Mouse (Mus musculus) testis, adult 2 months (tissue): ENCODE data around the gene Irs1. TPM values are rescaled to one million over a fixed set of nuclear protein-coding genes. Genes with fewer than 3 reads are reported as not detected.
A peak's percentile ranks its signal among the peaks of the same experiment; 100 is the strongest.

ENCODE experiments used
- H3K27ac ChIP-seq: fragments of 200-500 bp; 2 replicates; pipeline ENCODE4 v1.5.1; 2012; ENCODE audit warnings: low read depth, low read length; ENCODE audit not compliant: control insufficient read depth, insufficient read depth
- H3K27me3 ChIP-seq: fragments of 200-500 bp; 2 replicates; pipeline ENCODE4 v1.6.1; 2012; ENCODE audit warnings: mild to moderate bottlenecking, low read length, moderate library complexity; ENCODE audit not compliant: control insufficient read depth, insufficient read depth
- H3K36me3 ChIP-seq: fragments of 200-500 bp; 2 replicates; pipeline ENCODE4 v1.6.1; 2012; ENCODE audit warnings: mild to moderate bottlenecking, low read length; ENCODE audit not compliant: control insufficient read depth, insufficient read depth
- H3K4me1 ChIP-seq: fragments of 200-500 bp; 2 replicates; pipeline ENCODE4 v1.6.1; 2012; ENCODE audit warnings: low read length; ENCODE audit not compliant: control insufficient read depth, insufficient read depth
- H3K4me3 ChIP-seq: fragments of 200-500 bp; 2 replicates; pipeline ENCODE4 v1.5.1; 2012; ENCODE audit warnings: low read depth, mild to moderate bottlenecking, low read length, moderate library complexity, mixed read lengths; ENCODE audit not compliant: control insufficient read depth
- CTCF ChIP-seq: fragments of 200-500 bp; IDR thresholded peaks from 2 replicates; pipeline ENCODE4 v1.5.1; 2012; ENCODE audit warnings: low read depth, mild to moderate bottlenecking, inconsistent platforms, low read length, moderate library complexity; ENCODE audit not compliant: control insufficient read depth, insufficient read depth, insufficient replicate concordance
- POLR2A ChIP-seq: fragments of 200-500 bp; IDR thresholded peaks from 2 replicates; pipeline ENCODE4 v1.6.1; 2012; ENCODE audit warnings: low read depth, mild to moderate bottlenecking, inconsistent platforms, low read length, moderate library complexity; ENCODE audit not compliant: control insufficient read depth
- polyA plus RNA-seq: library from polyadenylated mRNA; depleted of rRNA; stranded (reverse); fragments of >200 nt; gene quantifications from 2 replicates; pipeline ENCODE4 v1.2.3, GENCODE M21; 2012; rRNA removed

Irs1 gene
- polyA plus RNA-seq, result 0.41 and 0.46 TPM in 2 replicates

DNA sequence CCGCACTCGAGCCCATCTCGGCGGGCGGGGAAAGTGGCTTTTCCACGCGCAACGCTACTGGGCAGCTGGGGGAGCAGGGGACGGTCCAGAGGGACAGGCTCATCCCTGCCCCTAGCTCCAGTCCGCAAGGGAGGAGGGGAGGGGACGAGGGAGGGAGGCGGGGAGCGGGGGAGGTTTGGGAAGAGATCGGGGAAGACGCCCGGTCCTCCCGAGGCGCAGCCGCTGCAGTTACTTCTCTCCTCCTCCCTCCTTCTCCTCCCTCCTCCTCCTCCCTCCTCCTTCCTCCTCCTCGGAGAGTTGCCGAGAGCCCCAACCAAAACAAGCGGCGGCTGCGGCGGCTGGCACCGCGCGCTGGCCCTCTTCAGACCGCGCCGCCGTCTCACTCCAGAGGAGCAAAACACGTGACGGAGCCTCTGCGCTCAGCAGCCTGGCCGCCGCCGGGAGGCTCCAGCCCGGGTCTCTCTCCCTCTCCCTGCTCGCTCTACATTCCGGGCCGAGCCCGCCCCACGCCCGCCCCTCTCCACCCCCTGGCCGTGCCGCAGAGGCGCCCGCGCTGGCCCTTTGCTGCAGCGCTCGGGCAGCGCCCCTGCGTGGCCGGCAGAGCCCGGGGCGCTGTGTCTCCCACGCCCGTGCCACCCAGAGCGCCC is at the start of gene Irs1:
Gene Irs1 (minus strand): TSS at position 266 of the 647 bp plus-strand sequence.
- TF ChIP-seq CTCF (no peak), POLR2A (no peak)
- Histone ChIP-seq H3K27ac (peak within 1 kb of the TSS; percentile 32; the same call in 1 of the 2 replicates), H3K4me3 (peak within 1 kb of the TSS; percentile 35), H3K27me3 (no peaks in the 10 kb centered on the region), H3K36me3 (no peaks in the 10 kb centered on the region), H3K4me1 (peaks cover 20% of the 10 kb centered on the region)

- no peak overlapping the region for H3K27ac ChIP-seq
- H3K4me1 ChIP-seq, result no peaks in the 10 kb centered on the region
- H3K36me3 ChIP-seq, result no peaks in the 10 kb centered on the region
- TF ChIP-seq CTCF (no peak), POLR2A (no peak)
- no peaks in the 10 kb centered on the region for H3K27me3 ChIP-seq
- no peak overlapping the region for H3K4me3 ChIP-seq
These were observed 43.3 kb upstream of the Irs1 start for GRCm38 (mm10) chr1:82334506-82334905.

GRCm38 (mm10) chr1:82329954-82330247 is 38.7 kb upstream of the Irs1 start:
- Histone ChIP-seq H3K27ac (no peak overlapping the region), H3K27me3 (no peaks in the 10 kb centered on the region), H3K4me1 (no peaks in the 10 kb centered on the region), H3K36me3 (no peaks in the 10 kb centered on the region), H3K4me3 (no peak overlapping the region)
- no peak for TF ChIP-seq CTCF
- no peak for TF ChIP-seq POLR2A

GRCm38 (mm10) chr1:82329237-82329953 is 38.2 kb upstream of the Irs1 start:
- H3K36me3 ChIP-seq, result no peaks in the 10 kb centered on the region
- H3K4me3 ChIP-seq, result no peak overlapping the region
- no peaks in the 10 kb centered on the region for H3K4me1 ChIP-seq
- no peaks in the 10 kb centered on the region for H3K27me3 ChIP-seq
- no peak overlapping the region for H3K27ac ChIP-seq
- TF ChIP-seq POLR2A, result no peak
- no peak for TF ChIP-seq CTCF

- H3K4me1 ChIP-seq, result no peaks in the 10 kb centered on the region
- TF ChIP-seq CTCF, result no peak
- no peak for TF ChIP-seq POLR2A
- H3K27ac ChIP-seq, result no peak overlapping the region
- H3K27me3 ChIP-seq, result no peaks in the 10 kb centered on the region
- H3K36me3 ChIP-seq, result no peaks in the 10 kb centered on the region
- H3K4me3 ChIP-seq, result no peak overlapping the region
These were observed 37.0 kb upstream of the Irs1 start for GRCm38 (mm10) chr1:82328033-82328775.

- H3K27ac ChIP-seq, result no peak overlapping the region
- H3K27me3 ChIP-seq, result no peaks in the 10 kb centered on the region
- H3K36me3 ChIP-seq, result no peaks in the 10 kb centered on the region
- H3K4me1 ChIP-seq, result no peaks in the 10 kb centered on the region
- TF ChIP-seq POLR2A (no peak), CTCF (no peak)
- no peak overlapping the region for H3K4me3 ChIP-seq
These were observed 34.9 kb upstream of the Irs1 start for GRCm38 (mm10) chr1:82326120-82326519.

DNA sequence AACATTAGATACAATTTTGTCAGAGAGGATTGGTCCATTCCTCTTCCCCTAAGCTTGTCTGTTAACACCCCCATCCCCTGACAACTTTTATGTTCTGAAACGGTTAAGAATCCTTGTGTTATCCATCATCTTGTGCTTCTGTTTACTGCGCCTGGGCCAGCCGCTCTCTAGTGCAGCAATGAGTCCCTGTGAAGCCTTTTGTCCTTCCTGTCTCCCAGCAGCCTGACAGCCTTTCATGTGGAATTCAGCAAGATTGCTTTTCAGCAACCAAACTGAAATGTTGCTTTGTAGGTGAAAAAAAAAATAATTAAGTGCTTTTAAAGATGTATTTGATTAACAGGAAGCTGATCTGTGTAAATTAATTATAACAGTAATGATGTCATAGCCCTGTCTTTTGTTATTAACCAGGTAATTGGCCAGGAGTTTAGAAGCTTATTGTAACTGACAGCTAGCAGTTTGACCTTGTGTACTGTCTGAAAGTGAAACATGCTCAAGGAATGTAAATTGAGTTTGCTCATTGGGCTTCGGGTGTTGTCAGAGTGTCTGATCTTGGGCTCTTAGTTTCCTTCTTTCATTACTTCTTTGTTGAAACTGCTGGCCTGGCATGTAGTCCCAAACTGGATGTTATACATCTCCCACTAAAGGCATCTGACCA is 33.0 kb upstream of the Irs1 start:
- Histone ChIP-seq H3K27ac (no peak overlapping the region), H3K4me1 (no peaks in the 10 kb centered on the region), H3K36me3 (no peaks in the 10 kb centered on the region), H3K4me3 (no peak overlapping the region), H3K27me3 (no peaks in the 10 kb centered on the region)
- TF ChIP-seq POLR2A (no peak), CTCF (no peak)
